Mouse (Mus musculus): ENCODE measurements at regions not wholly inside any gene's neighbourhood (a gene's known extent, or its start where the extent isn't known, plus 50 kb on each side); places are given as distances from the start of the nearest gene placed in this dataset.

- no peak overlapping the region for H3K4me3 ChIP-seq (ENCODE audit: low read depth, low read length)
- H3K9ac ChIP-seq (replicated peaks; ENCODE audit: low read length, poor library complexity, severe bottlenecking) = no peak overlapping the region
- WGBS = 31% methylated on average over 2 of the region's 2 CpGs
- no peaks in the 10 kb centered on the region for H3K27me3 ChIP-seq (ENCODE audit: insufficient read depth, low read length)
- peaks cover 6% of the 10 kb centered on the region for H3K4me1 ChIP-seq (ENCODE audit: insufficient read depth, low read length)
- no peak overlapping the region for H3K4me2 ChIP-seq (ENCODE audit: low read depth, low read length, poor library complexity, severe bottlenecking)
- no peak overlapping the region for H3K27ac ChIP-seq (ENCODE audit: low read depth, low read length)
- ATAC-seq (ENCODE audit: low FRiP score) (no peak), DNase-seq (ENCODE audit: low spot score) (no peak)
- no peak for TF ChIP-seq CTCF (IDR thresholded peaks at IDR 0.05)
- H3K36me3 ChIP-seq (ENCODE audit: insufficient read depth, low read length) = no peaks in the 10 kb centered on the region
- no peaks in the 10 kb centered on the region for H3K9me3 ChIP-seq (ENCODE audit: low read length)
Observed at GRCm38 (mm10) chr5:43089475-43089874, 143.5 kb upstream of the Cpeb2 start.

- no peaks in the 10 kb centered on the region for H3K36me3 ChIP-seq (ENCODE audit: insufficient read depth, low read length)
- no peaks in the 10 kb centered on the region for H3K9me3 ChIP-seq (ENCODE audit: low read length)
- no peak overlapping the region for H3K27ac ChIP-seq (ENCODE audit: low read depth, low read length)
- H3K4me3 ChIP-seq (ENCODE audit: low read depth, low read length) = no peak overlapping the region
- H3K4me1 ChIP-seq (ENCODE audit: insufficient read depth, low read length) = peaks cover 6% of the 10 kb centered on the region
- no peak for TF ChIP-seq CTCF (IDR thresholded peaks at IDR 0.05)
- no peak overlapping the region for H3K9ac ChIP-seq (replicated peaks; ENCODE audit: low read length, poor library complexity, severe bottlenecking)
- H3K4me2 ChIP-seq (ENCODE audit: low read depth, low read length, poor library complexity, severe bottlenecking) = no peak overlapping the region
- no peaks in the 10 kb centered on the region for H3K27me3 ChIP-seq (ENCODE audit: insufficient read depth, low read length)
- WGBS = 71% methylated on average over 1 of the region's 1 CpGs
- ATAC-seq (ENCODE audit: low FRiP score) = no peak
- no peak for DNase-seq (ENCODE audit: low spot score)
Observed at GRCm38 (mm10) chr5:43089941-43090340, 143.0 kb upstream of the Cpeb2 start.

- H3K27me3 ChIP-seq (ENCODE audit: insufficient read depth, low read length) = no peaks in the 10 kb centered on the region
- no peak overlapping the region for H3K9ac ChIP-seq (replicated peaks; ENCODE audit: low read length, poor library complexity, severe bottlenecking)
- 82% methylated on average over 5 of the region's 5 CpGs for WGBS
- H3K4me2 ChIP-seq (ENCODE audit: low read depth, low read length, poor library complexity, severe bottlenecking) = no peak overlapping the region
- no peaks in the 10 kb centered on the region for H3K4me1 ChIP-seq (ENCODE audit: insufficient read depth, low read length)
- TF ChIP-seq CTCF (IDR thresholded peaks at IDR 0.05) = no peak
- H3K27ac ChIP-seq (ENCODE audit: low read depth, low read length) = no peak overlapping the region
- no peaks in the 10 kb centered on the region for H3K36me3 ChIP-seq (ENCODE audit: insufficient read depth, low read length)
- H3K9me3 ChIP-seq (ENCODE audit: low read length) = no peaks in the 10 kb centered on the region
- ATAC-seq (ENCODE audit: low FRiP score) = no peak
- DNase-seq (ENCODE audit: low spot score) = no peak
- H3K4me3 ChIP-seq (ENCODE audit: low read depth, low read length) = no peak overlapping the region
Observed at GRCm38 (mm10) chr5:43093647-43094326, 139.2 kb upstream of the Cpeb2 start.

GRCm38 (mm10) chr5:43094329-43094898, 138.6 kb upstream of the Cpeb2 start:
- H3K4me1 ChIP-seq (ENCODE audit: insufficient read depth, low read length) = no peaks in the 10 kb centered on the region
- H3K27ac ChIP-seq (ENCODE audit: low read depth, low read length) = no peak overlapping the region
- H3K27me3 ChIP-seq (ENCODE audit: insufficient read depth, low read length) = no peaks in the 10 kb centered on the region
- H3K36me3 ChIP-seq (ENCODE audit: insufficient read depth, low read length) = no peaks in the 10 kb centered on the region
- no peaks in the 10 kb centered on the region for H3K9me3 ChIP-seq (ENCODE audit: low read length)
- no peak overlapping the region for H3K9ac ChIP-seq (replicated peaks; ENCODE audit: low read length, poor library complexity, severe bottlenecking)
- no peak; the same call in 1 of the 2 replicates for ATAC-seq (ENCODE audit: low FRiP score)
- WGBS = 35% methylated on average over 7 of the region's 7 CpGs
- TF ChIP-seq CTCF (IDR thresholded peaks at IDR 0.05) = no peak
- no peak overlapping the region for H3K4me3 ChIP-seq (ENCODE audit: low read depth, low read length)
- DNase-seq (ENCODE audit: low spot score) = peak; percentile 26
- H3K4me2 ChIP-seq (ENCODE audit: low read depth, low read length, poor library complexity, severe bottlenecking) = no peak overlapping the region

- H3K9ac ChIP-seq (replicated peaks; ENCODE audit: low read length, poor library complexity, severe bottlenecking) = no peak overlapping the region
- ATAC-seq (ENCODE audit: low FRiP score) (no peak), DNase-seq (ENCODE audit: low spot score) (peak; percentile 37)
- TF ChIP-seq CTCF (IDR thresholded peaks at IDR 0.05) = peak; percentile 17; the same call in 1 of the 2 replicates
- H3K9me3 ChIP-seq (ENCODE audit: low read length) = no peaks in the 10 kb centered on the region
- 20% methylated on average over 4 of the region's 4 CpGs for WGBS
- no peaks in the 10 kb centered on the region for H3K27me3 ChIP-seq (ENCODE audit: insufficient read depth, low read length)
- H3K4me2 ChIP-seq (ENCODE audit: low read depth, low read length, poor library complexity, severe bottlenecking) = no peak overlapping the region
- H3K36me3 ChIP-seq (ENCODE audit: insufficient read depth, low read length) = no peaks in the 10 kb centered on the region
- H3K4me3 ChIP-seq (ENCODE audit: low read depth, low read length) = no peak overlapping the region
- peaks cover 2% of the 10 kb centered on the region; the same call in 1 of the 2 replicates for H3K4me1 ChIP-seq (ENCODE audit: insufficient read depth, low read length)
- no peak overlapping the region for H3K27ac ChIP-seq (ENCODE audit: low read depth, low read length)
Observed at GRCm38 (mm10) chr5:43102000-43102459, 130.9 kb upstream of the Cpeb2 start.

- DNase-seq (ENCODE audit: low spot score) (no peak), ATAC-seq (ENCODE audit: low FRiP score) (peak; percentile 38; the same call in 1 of the 2 replicates)
- Histone ChIP-seq H3K36me3 (ENCODE audit: insufficient read depth, low read length) (no peaks in the 10 kb centered on the region), H3K4me1 (ENCODE audit: insufficient read depth, low read length) (peaks cover 2% of the 10 kb centered on the region; the same call in 1 of the 2 replicates), H3K4me3 (ENCODE audit: low read depth, low read length) (no peak overlapping the region), H3K9me3 (ENCODE audit: low read length) (no peaks in the 10 kb centered on the region), H3K4me2 (ENCODE audit: low read depth, low read length, poor library complexity, severe bottlenecking) (no peak overlapping the region), H3K27me3 (ENCODE audit: insufficient read depth, low read length) (no peaks in the 10 kb centered on the region), H3K27ac (ENCODE audit: low read depth, low read length) (no peak overlapping the region), H3K9ac (replicated peaks; ENCODE audit: low read length, poor library complexity, severe bottlenecking) (no peak overlapping the region)
- no peak for TF ChIP-seq CTCF (IDR thresholded peaks at IDR 0.05)
- 44% methylated on average over 3 of the region's 3 CpGs for WGBS
Observed at GRCm38 (mm10) chr5:43102590-43102989, 130.4 kb upstream of the Cpeb2 start.

Data from midbrain, postnatal 0 days (tissue).